Mouse (Mus musculus): Measurements from ENCODE around the gene Syce2.

- TF ChIP-seq ZNF384 (IDR thresholded peaks at IDR 0.05; ENCODE audit: low read depth, low read length) = no peak
- no peak for TF ChIP-seq HCFC1 (IDR thresholded peaks at IDR 0.05; ENCODE audit: borderline replicate concordance, insufficient read depth, low read length)
These were observed 32.4 kb downstream of the Syce2 start for GRCm38 (mm10) chr8:84904351-84904750.

All from ES-E14 (cell line).